Mouse (Mus musculus) cerebellum, adult 18-20 months (tissue): ENCODE measurements around the gene Cdiptos.

Experiments used
- DNase-seq, 2 experiments: peaks; one replicate each; pipeline ENCODE4 v3.0.0; 2021

Cdiptos gene

GRCm38 (mm10) chr7:126975950-126976866 lies at the start of gene Cdiptos:
TSS of gene Cdiptos (minus strand) at chr7:126976098.
- peak; percentile 96 to 98 for DNase-seq

DNA sequence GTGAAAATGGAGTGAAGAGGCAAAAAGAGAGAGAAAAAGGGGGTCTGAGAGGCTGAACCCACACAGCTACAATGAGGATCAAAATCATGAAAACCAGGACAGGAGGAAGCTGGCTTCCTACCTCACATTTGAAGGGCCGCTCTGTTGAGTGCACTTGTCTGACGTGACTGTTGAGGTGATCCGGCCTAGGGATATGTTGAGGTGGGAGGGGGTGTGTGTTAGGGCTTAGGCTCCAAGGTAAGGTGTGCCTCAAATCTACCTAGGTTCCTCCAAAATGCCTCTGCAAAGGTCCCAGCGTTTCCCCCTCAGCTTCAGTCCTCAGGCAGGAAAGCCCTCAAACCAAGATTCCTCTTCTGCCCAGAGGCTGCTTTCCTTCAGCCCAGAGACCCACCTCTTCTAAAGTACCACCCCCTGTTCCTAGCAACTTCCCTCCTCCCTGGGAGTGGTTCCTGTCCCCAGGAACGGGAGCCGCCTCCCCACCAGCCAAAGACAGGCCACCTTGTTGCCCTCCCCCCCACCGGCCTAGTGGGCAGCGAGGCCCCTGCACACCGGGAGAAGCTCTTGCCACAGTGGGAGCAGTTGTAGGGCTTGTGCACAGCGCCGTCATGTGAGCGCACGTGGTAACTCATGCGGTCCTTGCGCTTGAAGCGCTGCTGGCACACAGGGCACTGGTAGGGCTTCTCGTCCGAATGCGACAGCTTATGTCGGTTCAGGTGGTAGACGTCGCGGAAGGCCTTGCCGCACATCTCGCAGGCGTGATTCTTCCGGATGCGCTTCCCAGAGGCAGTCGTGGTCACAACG lies 49.1 kb upstream of the Cdiptos start:
- peak; percentile 86 to 88 for DNase-seq

- peak in 1 of 2 experiments; percentile 43 for DNase-seq
These were observed 48.2 kb upstream of the Cdiptos start for GRCm38 (mm10) chr7:127023896-127024690.

DNA sequence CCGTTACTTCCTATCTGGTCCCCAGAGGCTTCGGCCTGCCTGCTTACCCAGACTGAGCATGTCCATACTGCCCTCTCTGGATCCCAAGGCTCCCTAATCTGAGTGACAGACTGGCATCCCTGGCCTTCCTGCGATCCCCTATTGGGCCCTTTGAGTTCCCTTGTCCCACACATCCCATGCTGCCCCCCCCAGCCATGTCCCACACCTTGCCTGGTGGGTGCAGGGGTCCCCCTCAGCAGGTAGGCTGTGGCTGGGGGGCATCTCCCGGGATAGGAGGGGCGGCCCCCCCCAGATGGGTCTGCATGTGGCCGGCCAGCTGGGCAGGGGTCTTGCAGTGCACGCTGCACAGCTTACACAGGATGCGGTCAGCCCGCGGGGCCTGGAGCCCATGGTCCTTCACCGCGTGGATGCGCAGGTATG lies 47.4 kb upstream of the Cdiptos start:
- peak in 1 of 2 experiments; percentile 50 for DNase-seq

DNA sequence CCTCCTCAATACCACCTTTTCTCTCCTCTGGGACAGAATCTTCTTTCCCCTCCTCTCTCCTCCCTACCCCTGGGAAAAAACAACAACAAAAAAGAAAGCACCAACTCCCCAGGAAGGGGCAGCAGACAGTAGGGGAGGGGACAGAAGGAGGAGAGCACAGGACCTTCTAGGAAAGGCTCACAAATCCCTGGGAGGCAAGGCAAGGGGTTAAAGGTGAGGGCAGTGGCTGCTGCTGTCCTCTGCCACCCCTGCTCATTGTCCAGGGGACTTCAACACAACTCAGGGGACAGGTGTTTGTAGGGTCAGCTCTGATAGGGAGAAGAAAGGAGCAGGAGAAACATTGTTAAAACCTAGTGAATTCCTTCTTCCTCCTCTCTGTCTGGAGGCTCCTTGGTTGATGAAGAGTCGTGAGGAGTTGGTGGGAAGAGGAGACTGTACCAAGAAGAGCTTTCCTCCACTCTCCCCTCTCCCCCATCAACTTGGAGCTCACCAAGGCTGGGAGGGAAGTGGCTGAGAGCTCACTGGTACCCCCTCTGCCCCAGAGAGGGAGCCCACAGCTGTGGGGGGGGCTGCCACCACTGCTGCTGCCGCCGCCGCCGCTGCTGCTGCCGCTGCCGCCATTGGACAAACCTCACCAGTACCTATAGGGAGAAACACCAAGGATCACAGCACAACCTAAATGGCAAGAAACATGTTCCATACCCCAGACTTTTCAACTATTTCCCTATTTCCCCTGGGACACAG lies 46.8 kb upstream of the Cdiptos start:
- DNase-seq, result no peak

DNA sequence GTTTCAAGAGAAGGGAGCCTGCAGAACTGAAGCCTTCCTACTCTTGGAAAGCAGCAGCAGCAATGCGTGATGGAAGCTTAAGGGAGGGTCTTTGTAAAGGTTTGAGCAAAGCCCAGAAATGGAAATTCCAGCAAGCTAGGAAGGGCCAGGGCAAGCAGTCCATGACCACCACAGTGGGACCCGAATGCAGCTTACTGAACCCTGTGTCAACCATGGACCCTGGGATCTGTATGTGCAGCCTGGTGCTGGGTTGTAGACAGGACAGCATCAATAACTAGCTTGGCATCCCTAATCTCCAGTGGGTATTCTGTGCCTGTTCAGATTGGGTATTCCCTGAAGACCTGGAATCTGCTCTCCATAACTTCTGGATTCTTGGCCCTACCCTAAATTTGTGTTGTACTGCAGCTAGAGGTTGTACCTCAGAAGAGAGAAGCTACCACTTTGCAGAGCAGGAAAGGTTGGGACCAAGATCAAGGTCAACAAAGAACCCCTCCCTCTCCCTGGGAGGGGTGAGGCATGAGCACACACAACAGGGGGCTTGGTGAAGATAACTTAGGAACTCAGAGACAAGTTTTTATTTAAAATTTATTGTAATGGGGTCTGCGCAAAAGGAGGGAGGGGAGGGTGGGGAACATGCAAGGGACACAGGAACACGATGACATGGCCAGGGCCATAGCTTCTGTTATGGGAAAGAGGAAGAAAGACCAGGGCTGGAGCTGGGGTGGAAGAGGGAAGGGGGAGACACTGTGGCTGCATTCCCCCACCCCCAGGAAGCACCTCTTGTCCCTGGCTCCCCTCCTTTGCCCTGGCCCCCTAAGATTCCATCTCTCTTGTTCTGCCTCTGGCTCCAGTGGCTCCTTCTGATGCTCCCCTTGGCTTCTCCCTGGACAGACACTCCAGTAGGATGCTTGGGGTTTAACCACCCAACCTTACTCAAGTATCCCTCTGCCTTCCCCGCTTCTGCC lies 45.9 kb upstream of the Cdiptos start:
- DNase-seq, result no peak

- peak; percentile 76 to 82 for DNase-seq
These were observed 45.1 kb upstream of the Cdiptos start, which contains the start of the genes Gm42742 and Prrt2 for GRCm38 (mm10) chr7:127020901-127021562. TSS of gene Gm42742 (minus strand) at chr7:127021097. TSS of gene Prrt2 (minus strand) at chr7:127021211.

GRCm38 (mm10) chr7:127020491-127020890 lies 44.6 kb upstream of the Cdiptos start:
- DNase-seq, result peak in 1 of 2 experiments; percentile 60

GRCm38 (mm10) chr7:127020031-127020430 lies 44.1 kb upstream of the Cdiptos start:
- peak; percentile 55 to 61 for DNase-seq

- peak in 1 of 2 experiments; percentile 48 for DNase-seq
These were observed 43.5 kb upstream of the Cdiptos start for GRCm38 (mm10) chr7:127019306-127019960.

DNA sequence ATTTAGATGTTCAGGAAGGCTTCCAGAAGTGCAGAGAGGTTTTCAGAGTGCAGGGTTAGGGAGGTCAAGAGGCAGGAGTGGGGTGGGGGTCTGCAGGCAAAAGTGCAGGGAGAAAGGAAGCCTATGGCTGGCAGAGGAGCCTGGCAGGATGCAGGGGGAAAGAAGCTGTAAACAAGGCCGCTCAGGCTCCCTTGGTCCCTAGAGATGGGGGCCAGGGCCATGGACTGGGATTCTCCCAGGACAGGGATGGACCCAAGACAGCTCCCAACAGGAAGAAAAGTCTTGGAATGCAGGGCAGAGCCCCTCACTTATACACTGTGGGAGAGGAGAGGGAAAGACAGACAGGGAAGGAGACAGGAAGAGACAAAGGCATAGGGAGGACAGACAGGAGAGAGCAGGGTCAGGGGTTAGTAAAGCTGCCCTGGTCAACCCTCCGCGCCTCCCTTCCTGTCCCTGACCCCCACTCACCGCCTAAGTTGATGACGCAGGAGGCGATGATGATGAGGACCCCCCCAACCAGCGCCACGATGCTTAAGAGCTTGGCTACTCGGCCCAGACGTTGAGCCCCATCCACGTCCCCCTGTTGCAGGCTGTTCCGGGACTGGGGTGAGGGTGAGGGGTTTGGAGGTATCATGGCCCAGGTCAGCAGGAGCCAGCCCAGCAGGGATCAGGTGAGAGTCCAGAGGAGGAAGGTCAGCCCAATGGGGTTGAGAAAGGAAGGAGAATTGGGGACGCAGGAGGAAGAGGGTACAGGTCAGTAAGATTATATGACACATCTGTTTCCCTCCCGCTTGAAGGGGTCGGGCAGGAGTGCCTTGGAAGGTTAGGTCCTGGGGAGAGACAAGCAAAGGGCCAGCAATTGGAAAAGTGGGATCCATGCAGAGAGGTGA lies 42.8 kb upstream of the Cdiptos start:
- peak in 1 of 2 experiments; percentile 43 for DNase-seq

GRCm38 (mm10) chr7:127017950-127018345 lies 42.0 kb upstream of the Cdiptos start:
- no peak for DNase-seq

GRCm38 (mm10) chr7:127016971-127017949 lies 41.4 kb upstream of the Cdiptos start, which contains the start of gene Pagr1a:
TSS of gene Pagr1a (minus strand) at chr7:127017352.
- DNase-seq, result peak; percentile 97 to 98

DNA sequence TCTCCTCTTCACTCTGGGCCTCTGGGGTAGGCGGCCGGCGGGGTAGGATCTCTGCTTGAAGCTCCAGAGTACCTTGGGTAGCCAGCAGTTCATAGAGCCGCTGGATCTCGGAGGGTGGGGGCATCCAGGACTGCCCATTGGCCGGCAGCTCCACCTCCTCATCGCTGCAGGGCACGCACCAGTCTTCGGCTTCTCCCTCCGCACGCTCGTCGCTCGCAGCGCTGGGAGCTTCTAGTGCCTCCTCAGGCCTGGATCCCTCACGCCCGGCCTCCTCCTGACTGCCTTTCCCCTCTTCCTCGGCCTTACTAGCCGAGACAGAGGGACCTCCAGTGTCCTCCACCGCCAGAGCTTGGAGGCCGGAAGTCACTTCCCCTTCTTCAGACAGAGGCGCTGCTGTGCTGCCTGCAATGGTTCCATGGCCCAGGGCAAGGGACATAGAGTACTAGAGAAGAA lies 40.6 kb upstream of the Cdiptos start:
- peak; percentile 69 to 72 for DNase-seq

GRCm38 (mm10) chr7:127016481-127016485 lies 40.4 kb upstream of the Cdiptos start, which contains the start of gene Pagr1b:
TSS of gene Pagr1b (minus strand) at chr7:127016484.
- no peak for DNase-seq

DNA sequence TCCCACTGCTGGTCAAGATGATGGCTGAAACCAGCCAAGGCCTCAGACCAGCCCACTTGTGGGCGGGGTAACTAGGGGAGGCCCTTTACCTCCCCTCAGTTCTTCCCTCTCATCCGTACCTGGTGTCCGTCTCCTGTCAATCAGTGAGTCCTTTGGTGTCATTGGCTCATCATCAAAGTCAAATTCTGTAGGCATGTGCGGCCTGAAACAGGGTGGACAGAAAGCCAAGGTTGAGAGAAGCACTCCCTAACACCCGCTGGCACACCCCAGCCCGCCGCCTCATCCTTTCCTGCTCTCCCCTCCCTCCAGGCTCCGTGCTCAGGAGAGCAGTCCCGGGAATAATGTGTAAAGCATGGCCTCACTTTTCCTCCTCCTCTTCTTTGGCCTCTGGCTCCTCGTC lies 40.2 kb upstream of the Cdiptos start:
- DNase-seq, result peak; percentile 63 to 74

DNA sequence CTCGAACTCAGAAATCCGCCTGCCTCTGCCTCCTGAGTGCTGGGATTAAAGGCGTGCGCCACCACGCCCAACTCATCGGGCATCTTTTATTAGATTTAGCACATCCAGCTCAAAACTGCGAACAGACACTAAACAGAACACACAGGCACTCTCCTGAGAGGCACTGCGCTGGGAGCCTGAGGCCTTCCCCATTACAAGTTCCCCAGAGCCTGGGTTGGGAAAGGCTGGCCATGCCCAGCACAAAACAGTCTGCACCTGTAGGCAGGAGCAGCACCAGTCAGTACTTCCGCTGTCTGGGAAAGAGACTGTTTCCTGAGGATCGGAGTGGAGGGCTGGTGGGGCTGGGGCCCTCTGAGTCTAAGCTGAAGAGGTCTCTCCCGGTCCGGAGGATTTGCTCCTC lies 39.1 kb upstream of the Cdiptos start:
- DNase-seq, result no peak

DNA sequence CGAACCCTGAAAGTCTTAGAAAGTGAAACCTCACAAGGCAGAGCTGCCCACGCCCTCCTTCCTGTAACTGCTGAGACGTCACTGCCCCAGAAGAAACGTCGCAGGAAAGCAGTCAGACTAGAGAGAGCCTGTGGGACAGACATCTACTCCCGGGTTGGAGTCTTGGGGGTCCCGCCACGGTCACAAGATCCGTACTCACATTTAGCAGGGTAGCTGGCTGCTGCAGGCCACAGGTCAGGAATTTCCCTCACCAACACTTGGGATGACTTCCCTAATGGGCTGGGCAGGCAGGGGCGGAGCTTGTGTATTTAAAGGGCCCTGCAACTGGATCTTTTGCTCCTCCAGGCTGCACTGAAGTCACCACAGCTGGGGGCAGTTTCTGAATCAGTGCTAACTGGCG lies 38.4 kb upstream of the Cdiptos start, which contains the start of gene Mvp:
Mvp (minus strand) TSS at position 302 of the 400 bp plus-strand sequence.
- peak; percentile 70 to 73 for DNase-seq
